Mouse (Mus musculus) kidney, embryonic 16.5 days (tissue): Measurements from ENCODE around the gene Snx29. TPM values are rescaled to one million over a fixed set of nuclear protein-coding genes. Genes with fewer than 3 reads are reported as not detected.
"Not testable (repeated sequence)": the region's sequence is repeated elsewhere in the genome, so short reads cannot be mapped to it uniquely, and the experiment has no call there.

Experiments
- ATAC-seq: fragments of 200-750 bp; cut with Nextera tagmentation; 2 replicates; pipeline ENCODE4 v1.8.0; 2017; ENCODE audit warnings: moderate TSS enrichment; ENCODE audit not compliant: low FRiP score, low TSS enrichment
- H3K27ac ChIP-seq: fragments of 300-500 bp; sonication (generic); 2 replicates; pipeline ENCODE4 v1.5.1; 2014; ENCODE audit warnings: low read length
- H3K27me3 ChIP-seq: fragments of 300-500 bp; sonication (generic); 2 replicates; pipeline ENCODE4 v1.6.1; 2014; ENCODE audit warnings: low read length, control low read depth, mixed read lengths; ENCODE audit not compliant: insufficient read depth
- H3K36me3 ChIP-seq: fragments of 300-500 bp; sonication (generic); 2 replicates; pipeline ENCODE4 v1.6.1; 2014; ENCODE audit warnings: low read length, control low read depth, mixed read lengths; ENCODE audit not compliant: insufficient read depth
- H3K4me1 ChIP-seq: fragments of 300-500 bp; sonication (generic); 2 replicates; pipeline ENCODE4 v1.6.1; 2014; ENCODE audit warnings: low read length, control low read depth, mixed read lengths; ENCODE audit not compliant: insufficient read depth
- H3K4me2 ChIP-seq: fragments of 300-500 bp; sonication (generic); replicated peaks from 2 replicates; pipeline ENCODE4 v1.6.1; 2014; ENCODE audit warnings: low read depth, low read length
- H3K4me3 ChIP-seq: fragments of 300-500 bp; sonication (generic); 2 replicates; pipeline ENCODE4 v1.5.1; 2014; ENCODE audit warnings: mild to moderate bottlenecking, low read length
- H3K9ac ChIP-seq: fragments of 300-500 bp; sonication (generic); replicated peaks from 2 replicates; pipeline ENCODE4 v1.6.1; 2014; ENCODE audit warnings: low read length
- H3K9me3 ChIP-seq: fragments of 300-500 bp; sonication (generic); 2 replicates; pipeline ENCODE4 v1.6.1; 2016; ENCODE audit warnings: low read length, control low read depth
- WGBS: fragments of 180-500 bp; shearing (Covaris S2); extraction: QIAGEN DNeasy Blood & Tissue Kit; methylation state at CpG from one replicate; pipeline ENCODE4 v1.1.7; 2014; 5-methylcytosine and 5-hydroxymethylcytosine counted together
- polyA plus RNA-seq: library from polyadenylated mRNA; unstranded; fragments of >200 nt; fragmentation: Nextera tagmentation; extraction: Ambion mirVana; gene quantifications from 2 replicates; pipeline ENCODE4 v1.2.1, GENCODE M21; 2015

Gene Snx29
- polyA plus RNA-seq, 1 experiment from 2014 or later: 15.7 TPM

DNA sequence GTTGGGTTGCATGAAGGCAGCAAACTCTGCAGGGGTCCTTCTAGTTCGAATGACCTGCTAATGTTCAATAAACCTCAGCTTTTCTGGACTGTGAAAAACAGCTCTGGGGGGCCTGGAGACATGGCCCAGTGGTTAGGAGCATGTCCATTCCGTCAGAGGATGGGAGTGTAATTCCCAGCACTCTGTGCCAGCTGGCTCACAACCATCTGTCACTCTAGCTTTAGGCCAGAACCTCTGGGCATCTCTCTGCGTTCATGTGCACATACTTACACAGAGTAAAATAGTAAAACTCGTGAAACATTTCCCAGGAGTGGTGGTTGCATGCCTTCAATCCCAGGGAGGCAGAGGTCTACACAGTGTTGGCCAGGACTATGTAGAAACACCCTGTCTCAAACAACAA, 241.1 kb downstream of the Snx29 start:
- H3K9ac ChIP-seq: no peak overlapping the region
- H3K4me3 ChIP-seq: no peak overlapping the region
- ATAC-seq: no peak
- no peaks in the 10 kb centered on the region for H3K36me3 ChIP-seq
- no peaks in the 10 kb centered on the region for H3K27me3 ChIP-seq
- no peaks in the 10 kb centered on the region for H3K9me3 ChIP-seq
- 50% methylated on average over 4 of the region's 4 CpGs for WGBS
- no peaks in the 10 kb centered on the region for H3K4me1 ChIP-seq
- H3K27ac ChIP-seq: no peak overlapping the region
- H3K4me2 ChIP-seq: no peak overlapping the region

DNA sequence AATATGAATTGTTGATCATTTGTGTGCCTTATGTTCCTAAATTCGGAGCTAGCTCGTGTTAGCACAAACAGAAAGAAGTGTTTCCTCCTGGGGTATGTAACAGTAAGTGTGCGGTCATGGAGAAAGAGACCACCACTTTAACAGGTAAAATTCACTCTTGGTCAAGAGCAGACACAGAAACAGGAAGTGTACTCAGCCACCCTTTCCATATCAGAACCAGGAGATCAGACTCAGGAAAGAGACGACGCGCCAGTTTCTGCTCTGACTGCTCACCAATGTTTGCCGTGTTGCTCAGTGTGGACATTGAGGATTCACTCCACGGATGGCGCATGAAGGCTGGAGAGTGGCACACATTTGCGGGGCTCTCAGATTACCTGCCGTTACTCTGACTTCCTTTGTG, 242.4 kb downstream of the Snx29 start:
- 63% methylated on average over 11 of the region's 11 CpGs for WGBS
- Histone ChIP-seq H3K4me1 (no peaks in the 10 kb centered on the region), H3K4me2 (no peak overlapping the region), H3K36me3 (no peaks in the 10 kb centered on the region), H3K27ac (no peak overlapping the region), H3K9me3 (no peaks in the 10 kb centered on the region), H3K4me3 (no peak overlapping the region), H3K27me3 (no peaks in the 10 kb centered on the region), H3K9ac (no peak overlapping the region)
- ATAC-seq: no peak

DNA sequence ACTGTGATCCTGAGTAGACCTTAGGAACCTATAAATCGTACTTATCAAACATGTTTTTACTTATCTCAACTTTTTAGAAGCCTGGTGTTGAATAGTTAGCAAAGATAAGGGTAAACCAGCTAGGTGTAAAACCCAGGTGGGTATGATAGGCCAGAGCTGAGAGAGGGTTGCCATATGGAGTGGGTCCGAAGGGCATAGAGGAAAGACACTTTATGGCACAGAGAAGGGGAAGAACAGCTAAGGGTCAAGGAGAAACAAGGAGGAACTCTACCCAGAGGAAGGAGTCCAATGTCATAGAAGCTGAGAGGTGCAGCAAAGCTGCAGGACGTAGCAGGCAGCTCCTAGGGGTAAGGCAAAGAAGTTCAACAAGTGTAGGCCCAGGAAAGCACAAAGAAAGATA, 244.9 kb downstream of the Snx29 start:
- 76% methylated on average over 3 of the region's 3 CpGs for WGBS
- no peaks in the 10 kb centered on the region for H3K27me3 ChIP-seq
- no peaks in the 10 kb centered on the region for H3K4me1 ChIP-seq
- H3K36me3 ChIP-seq: no peaks in the 10 kb centered on the region
- no peak overlapping the region for H3K27ac ChIP-seq
- no peaks in the 10 kb centered on the region for H3K9me3 ChIP-seq
- H3K4me2 ChIP-seq: no peak overlapping the region
- H3K9ac ChIP-seq: no peak overlapping the region
- H3K4me3 ChIP-seq: no peak overlapping the region
- ATAC-seq: no peak

DNA sequence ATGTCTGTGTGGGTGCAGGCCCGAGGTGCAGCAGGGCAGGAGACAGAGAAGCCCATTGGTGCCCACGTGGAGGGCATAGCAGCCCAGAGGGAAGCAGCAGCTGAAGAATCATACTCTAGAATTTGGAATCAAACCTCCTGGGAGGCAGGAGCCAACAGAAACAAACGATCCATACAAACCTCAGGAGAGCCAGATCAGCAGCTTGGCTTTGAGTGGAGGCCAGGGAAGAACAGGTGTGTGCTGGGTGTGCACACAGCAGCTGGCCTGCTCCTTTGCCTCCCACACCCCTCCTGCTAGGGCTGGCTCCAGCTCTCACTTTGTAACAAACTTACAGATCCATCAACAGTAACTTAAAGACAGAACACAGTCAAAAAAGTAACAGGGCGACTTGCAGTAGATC, 245.4 kb downstream of the Snx29 start:
- no peak overlapping the region for H3K27ac ChIP-seq
- H3K4me1 ChIP-seq: no peaks in the 10 kb centered on the region
- WGBS: 74% methylated on average over 4 of the region's 4 CpGs

DNA sequence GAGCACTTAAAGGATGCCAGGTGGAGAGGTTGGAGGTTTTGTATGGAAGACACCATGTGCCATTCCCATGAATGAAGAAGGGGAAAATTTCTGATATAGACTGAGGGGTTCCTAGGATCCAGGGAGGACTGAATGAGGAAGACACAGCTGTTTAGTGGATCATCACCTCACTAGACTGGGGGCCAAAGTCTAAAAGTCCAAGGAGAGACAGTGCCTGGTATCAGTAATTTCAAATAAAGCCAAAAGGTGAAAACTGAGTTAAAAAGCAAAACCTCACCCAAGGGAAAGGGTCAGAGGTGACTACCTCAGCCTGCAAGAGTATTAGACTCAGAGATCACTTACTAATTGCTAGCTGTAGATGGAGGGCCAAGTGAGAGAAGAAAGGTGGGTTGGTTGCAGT, 245.9 kb downstream of the Snx29 start:
- Histone ChIP-seq H3K9ac (no peak overlapping the region), H3K27ac (no peak overlapping the region), H3K36me3 (no peaks in the 10 kb centered on the region), H3K9me3 (no peaks in the 10 kb centered on the region), H3K4me3 (no peak overlapping the region), H3K4me1 (no peaks in the 10 kb centered on the region), H3K4me2 (no peak overlapping the region), H3K27me3 (no peaks in the 10 kb centered on the region)
- ATAC-seq: no peak

More for the DNA sequence above, 245.4 kb downstream of the Snx29 start:
- Histone ChIP-seq H3K9ac (no peak overlapping the region), H3K27me3 (no peaks in the 10 kb centered on the region), H3K9me3 (no peaks in the 10 kb centered on the region), H3K36me3 (no peaks in the 10 kb centered on the region), H3K4me3 (no peak overlapping the region), H3K4me2 (no peak overlapping the region)
- ATAC-seq: no peak

DNA sequence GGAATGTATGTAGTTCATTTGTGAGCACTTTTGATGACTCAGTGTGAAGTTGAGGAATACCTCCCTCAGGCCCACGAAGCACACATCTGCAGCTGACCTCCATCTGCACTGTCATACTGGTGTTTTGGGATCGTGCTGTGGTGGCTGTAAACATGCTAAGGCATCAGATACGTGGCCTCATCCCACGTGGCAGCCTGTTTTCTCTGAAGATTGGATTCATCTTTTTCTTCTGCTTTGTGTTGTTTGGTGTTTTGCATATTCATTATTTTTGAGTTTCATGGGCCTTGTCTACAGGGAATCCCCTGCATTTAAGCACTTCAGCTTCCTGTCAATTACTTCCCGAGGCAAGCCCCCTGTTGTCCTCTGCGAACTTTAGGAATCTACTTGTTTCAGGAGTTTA, 246.4 kb downstream of the Snx29 start:
- Histone ChIP-seq H3K4me2 (no peak overlapping the region), H3K27ac (no peak overlapping the region), H3K4me1 (no peaks in the 10 kb centered on the region), H3K27me3 (no peaks in the 10 kb centered on the region), H3K4me3 (no peak overlapping the region), H3K9me3 (no peaks in the 10 kb centered on the region), H3K36me3 (no peaks in the 10 kb centered on the region), H3K9ac (no peak overlapping the region)
- ATAC-seq: no peak
- WGBS: 77% methylated on average over 6 of the region's 6 CpGs

DNA sequence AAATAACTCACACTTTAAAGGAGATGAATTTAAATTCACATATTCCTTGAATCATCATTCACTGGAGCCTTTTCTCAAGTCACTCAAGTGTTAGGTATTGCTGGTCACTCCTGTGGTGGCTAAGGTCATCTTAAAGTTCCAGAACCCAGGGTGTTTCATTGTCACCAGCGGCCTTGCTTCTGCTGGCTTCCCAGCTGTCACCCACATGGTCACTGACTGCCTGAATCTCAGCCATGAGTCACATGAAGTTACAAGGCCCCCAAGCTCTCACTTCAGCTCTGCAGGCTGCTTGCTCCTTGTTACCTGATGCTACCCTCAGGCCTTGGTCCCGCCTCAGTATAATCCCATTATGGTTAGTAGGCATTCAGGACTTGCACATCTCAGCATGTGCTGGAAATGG, 247.4 kb downstream of the Snx29 start:
- no peak for ATAC-seq
- no peaks in the 10 kb centered on the region for H3K4me1 ChIP-seq
- no peaks in the 10 kb centered on the region for H3K36me3 ChIP-seq
- no peak overlapping the region for H3K4me3 ChIP-seq
- H3K27me3 ChIP-seq: no peaks in the 10 kb centered on the region
- no peaks in the 10 kb centered on the region for H3K9me3 ChIP-seq
- H3K27ac ChIP-seq: no peak overlapping the region
- H3K4me2 ChIP-seq: no peak overlapping the region
- WGBS: 93% methylated on average over 2 of the region's 2 CpGs
- H3K9ac ChIP-seq: no peak overlapping the region

DNA sequence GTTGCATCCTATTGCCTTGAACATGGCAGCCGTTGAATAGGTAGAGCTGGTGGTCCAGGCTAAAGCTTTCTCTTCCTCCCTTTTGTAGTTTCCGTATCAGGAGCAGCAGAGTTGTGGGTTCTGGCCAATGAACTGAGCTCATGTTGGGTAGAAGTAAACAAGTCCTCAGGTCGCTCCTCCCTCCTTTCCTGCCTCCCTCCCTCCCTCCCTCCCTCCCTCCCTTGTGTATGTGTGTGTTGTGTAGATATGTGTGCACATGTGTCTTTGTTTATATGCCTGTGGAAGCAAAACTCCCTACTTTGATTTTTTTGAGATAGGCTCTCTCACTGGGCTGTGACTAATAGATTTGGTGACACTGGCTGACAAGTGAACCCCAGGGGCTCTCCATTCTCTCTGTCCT, 251.8 kb downstream of the Snx29 start:
- Histone ChIP-seq H3K27ac (no peak overlapping the region), H3K9me3 (no peaks in the 10 kb centered on the region), H3K36me3 (no peaks in the 10 kb centered on the region), H3K4me1 (no peaks in the 10 kb centered on the region), H3K9ac (no peak overlapping the region), H3K27me3 (no peaks in the 10 kb centered on the region), H3K4me3 (no peak overlapping the region), H3K4me2 (no peak overlapping the region)
- no peak for ATAC-seq
- WGBS: 77% methylated on average over 3 of the region's 3 CpGs

DNA sequence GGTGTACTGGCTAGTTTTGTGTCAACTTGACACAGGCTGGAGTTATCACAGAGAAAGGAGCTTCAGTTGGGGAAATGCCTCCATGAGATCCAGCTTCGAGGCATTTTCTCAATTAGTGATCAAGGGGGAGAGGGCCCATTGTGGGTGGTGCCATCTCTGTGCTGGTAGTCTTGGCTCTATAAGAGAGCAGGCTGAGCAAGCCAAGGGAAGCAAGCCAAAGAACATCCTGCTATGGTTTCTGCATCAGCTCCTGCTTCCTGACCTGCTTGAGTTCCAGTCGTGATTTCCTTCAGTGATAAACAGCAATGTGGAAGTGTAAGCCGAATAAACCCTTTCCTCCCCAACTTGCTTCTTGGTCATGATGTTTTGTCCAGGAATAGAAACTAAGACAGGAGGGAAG, 253.0 kb downstream of the Snx29 start:
- H3K36me3 ChIP-seq, H3K9ac ChIP-seq, H3K4me3 ChIP-seq, H3K4me1 ChIP-seq, H3K4me2 ChIP-seq, H3K27ac ChIP-seq, ATAC-seq, H3K27me3 ChIP-seq, H3K9me3 ChIP-seq: not testable (repeated sequence)
- WGBS: 51% methylated on average over 3 of the region's 3 CpGs

DNA sequence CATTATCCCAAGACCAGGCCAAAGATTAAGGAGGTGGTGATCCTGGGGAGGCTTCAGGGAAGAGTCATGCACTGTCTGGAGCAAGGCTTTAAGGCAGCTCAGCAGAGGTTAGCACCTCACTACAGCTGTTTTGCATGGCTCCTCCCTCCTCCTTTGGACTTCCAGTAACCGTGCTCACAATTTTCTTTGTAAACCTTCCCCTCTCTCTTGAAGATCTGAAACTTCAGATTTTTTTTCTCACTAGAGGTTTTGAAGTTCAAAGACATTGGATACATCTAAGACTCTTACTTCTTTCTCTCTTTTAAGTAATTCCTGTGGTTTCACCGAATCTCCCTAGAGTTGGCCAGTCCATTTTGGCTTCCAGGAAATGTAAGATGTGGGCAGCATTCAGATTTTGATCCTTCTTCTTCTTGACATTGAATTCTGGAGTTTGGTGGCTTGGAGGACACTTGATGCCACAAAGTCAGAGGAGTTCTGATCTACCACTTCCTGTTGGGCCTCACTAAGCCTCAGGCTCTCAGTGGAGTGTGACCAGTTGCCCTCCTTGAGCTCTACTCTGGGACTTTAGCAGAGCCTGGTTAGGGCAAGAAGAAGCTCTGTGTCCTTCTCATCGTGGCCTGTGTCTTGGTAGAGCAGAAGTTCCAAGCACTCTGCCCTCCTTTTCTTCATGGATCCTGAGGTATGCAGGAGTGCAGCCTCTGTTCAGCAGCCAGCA, 255.0 kb downstream of the Snx29 start:
- Histone ChIP-seq H3K36me3 (no peaks in the 10 kb centered on the region), H3K4me3 (no peak overlapping the region), H3K9me3 (no peaks in the 10 kb centered on the region), H3K27me3 (no peaks in the 10 kb centered on the region), H3K4me2 (no peak overlapping the region), H3K9ac (no peak overlapping the region), H3K4me1 (no peaks in the 10 kb centered on the region), H3K27ac (no peak overlapping the region)
- WGBS: 75% methylated on average over 3 of the region's 3 CpGs
- no peak for ATAC-seq
